ENCODE assay signal across 12 mouse cellular contexts in the genomic region with DNA sequence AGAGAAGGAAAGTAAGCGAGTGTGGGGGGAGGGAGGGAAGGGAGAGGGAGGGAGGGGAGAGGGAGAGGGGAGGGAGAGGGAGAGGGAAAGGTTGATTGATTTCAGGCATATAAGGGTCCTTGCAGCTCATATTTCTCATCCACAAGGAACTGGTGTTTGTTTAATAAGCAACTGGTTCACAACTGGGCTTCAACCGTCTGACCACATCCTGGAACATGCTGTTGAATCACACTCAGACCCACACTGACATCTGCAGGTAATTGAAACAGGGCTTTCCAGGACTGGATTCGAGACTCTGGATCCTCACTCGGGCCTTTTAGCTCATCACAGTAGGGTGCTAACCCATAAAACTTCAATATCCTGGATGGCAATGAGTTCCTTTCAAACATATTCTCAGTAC. TPM values are rescaled to one million over a fixed set of nuclear protein-coding genes. Genes with fewer than 3 reads are reported as not detected.
DNase-seq lines count a peak whose midpoint lies in the region; ATAC-seq and TF ChIP-seq lines count a peak whose summit lies in the region.
"Had no signal": no experiment of that assay in that cellular context is flagged by ENCODE, and none has a peak within 500 bp of the region (broad histone marks: within the 10 kb centered on the region; RNA-seq: fewer than 3 reads in every experiment).

No protein-coding gene starts in this region.

- TF ChIP-seq EP300 in stomach, postnatal 0 days (optimal IDR thresholded peaks at IDR 0.05) = no peak

- no peak overlapping the region for H3K4me3 ChIP-seq in heart, embryonic 13.5 days
- no peak overlapping the region for H3K4me3 ChIP-seq in midbrain, postnatal 0 days (ENCODE audit: low read depth, low read length)
- no peak overlapping the region for H3K4me3 ChIP-seq in midbrain, embryonic 11.5 days (ENCODE audit: low read depth, low read length)
- no peak overlapping the region for H3K4me3 ChIP-seq in limb, embryonic 10.5 days
- H3K4me3 ChIP-seq in stomach, postnatal 0 days (ENCODE audit: low read depth, low read length) = no peak overlapping the region

- H3K36me3 ChIP-seq in heart, embryonic 13.5 days = no peaks in the 10 kb centered on the region
- no peaks in the 10 kb centered on the region for H3K36me3 ChIP-seq in midbrain, postnatal 0 days (ENCODE audit: insufficient read depth, low read length)
- no peaks in the 10 kb centered on the region for H3K36me3 ChIP-seq in midbrain, embryonic 11.5 days (ENCODE audit: control insufficient read depth, insufficient read depth, low read length)
- H3K36me3 ChIP-seq in limb, embryonic 10.5 days = no peaks in the 10 kb centered on the region
- no peaks in the 10 kb centered on the region for H3K36me3 ChIP-seq in stomach, postnatal 0 days (ENCODE audit: control insufficient read depth, insufficient read depth, low read length)

- no peak overlapping the region for H3K9ac ChIP-seq in heart, embryonic 13.5 days
- H3K9ac ChIP-seq in midbrain, postnatal 0 days (replicated peaks; ENCODE audit: low read length, poor library complexity, severe bottlenecking) = no peak overlapping the region
- no peak overlapping the region for H3K9ac ChIP-seq in midbrain, embryonic 11.5 days (ENCODE audit: low read length)
- H3K9ac ChIP-seq in stomach, postnatal 0 days (ENCODE audit: low read length) = no peak overlapping the region

- H3K4me1 ChIP-seq in heart, embryonic 13.5 days = peaks cover 12% of the 10 kb centered on the region; the same call in 1 of the 2 replicates
- H3K4me1 ChIP-seq in midbrain, postnatal 0 days (ENCODE audit: insufficient read depth, low read length) = no peaks in the 10 kb centered on the region
- no peaks in the 10 kb centered on the region for H3K4me1 ChIP-seq in midbrain, embryonic 11.5 days (ENCODE audit: control insufficient read depth, insufficient read depth, low read length)
- H3K4me1 ChIP-seq in limb, embryonic 10.5 days = peaks cover 27% of the 10 kb centered on the region
- H3K4me1 ChIP-seq in stomach, postnatal 0 days (replicated peaks; ENCODE audit: control insufficient read depth, insufficient read depth) = no peaks in the 10 kb centered on the region

- ATAC-seq in heart, embryonic 13.5 days (ENCODE audit: extremely low read depth, insufficient number of reproducible peaks, low FRiP score, low TSS enrichment) = no peak
- no peak for ATAC-seq in midbrain, postnatal 0 days (ENCODE audit: low FRiP score)
- no peak for ATAC-seq in midbrain, embryonic 11.5 days (ENCODE audit: low FRiP score)
- no peak for ATAC-seq in stomach, postnatal 0 days (ENCODE audit: low FRiP score, low TSS enrichment)

- no peak for DNase-seq in heart, adult 18-20 months
- peak; percentile 8 for DNase-seq in midbrain, postnatal 0 days (ENCODE audit: low spot score)
- DNase-seq in midbrain, embryonic 11.5 days (ENCODE audit: low spot score, missing footprints) = no peak
- peak; percentile 54 for DNase-seq in limb, embryonic 10.5 days (ENCODE audit: low spot score)
- DNase-seq in stomach, postnatal 0 days (ENCODE audit: low spot score) = no peak
- DNase-seq in cerebellum, postnatal 25 days = no peak
- no peak for DNase-seq in gastrocnemius, postnatal 10 days
- DNase-seq: thymus, postnatal 25 days had no signal

- WGBS in heart, embryonic 13.5 days = 40% methylated on average over 4 of the region's 4 CpGs
- 46% methylated on average over 4 of the region's 4 CpGs for WGBS in midbrain, postnatal 0 days
- WGBS in midbrain, embryonic 11.5 days = 37% methylated on average over 4 of the region's 4 CpGs
- 21% methylated on average over 3 of the region's 4 CpGs for WGBS in limb, embryonic 10.5 days
- WGBS in stomach, postnatal 0 days = 40% methylated on average over 4 of the region's 4 CpGs

- no peaks in the 10 kb centered on the region for H3K27me3 ChIP-seq in heart, embryonic 13.5 days (replicated peaks)
- no peaks in the 10 kb centered on the region for H3K27me3 ChIP-seq in midbrain, postnatal 0 days (ENCODE audit: insufficient read depth, low read length)
- H3K27me3 ChIP-seq in midbrain, embryonic 11.5 days (ENCODE audit: control insufficient read depth, insufficient read depth, low read length) = no peaks in the 10 kb centered on the region
- H3K27me3 ChIP-seq in limb, embryonic 10.5 days (ENCODE audit: low read depth, poor library complexity, severe bottlenecking) = 0 out of 2 replicates have a peak, but pooled peaks cover 5% of the 10 kb centered on the region
- no peaks in the 10 kb centered on the region for H3K27me3 ChIP-seq in stomach, postnatal 0 days (ENCODE audit: control insufficient read depth, insufficient read depth, low read length)

- peak; percentile 38 for TF ChIP-seq CTCF in midbrain, postnatal 0 days (IDR thresholded peaks at IDR 0.05)
- TF ChIP-seq CTCF in stomach, postnatal 0 days (IDR thresholded peaks at IDR 0.05; ENCODE audit: low read depth) = peak; percentile 71

- H3K9me3 ChIP-seq in heart, embryonic 13.5 days = no peaks in the 10 kb centered on the region
- no peaks in the 10 kb centered on the region for H3K9me3 ChIP-seq in midbrain, postnatal 0 days (ENCODE audit: low read length)
- H3K9me3 ChIP-seq in midbrain, embryonic 11.5 days (ENCODE audit: control insufficient read depth, low read length) = no peaks in the 10 kb centered on the region
- H3K9me3 ChIP-seq in limb, embryonic 10.5 days (replicated peaks) = no peaks in the 10 kb centered on the region
- no peaks in the 10 kb centered on the region for H3K9me3 ChIP-seq in stomach, postnatal 0 days (ENCODE audit: control insufficient read depth, low read length)

- H3K4me2 ChIP-seq in heart, embryonic 13.5 days = no peak overlapping the region
- H3K4me2 ChIP-seq in midbrain, postnatal 0 days (ENCODE audit: low read depth, low read length, poor library complexity, severe bottlenecking) = no peak overlapping the region
- H3K4me2 ChIP-seq in midbrain, embryonic 11.5 days = no peak overlapping the region
- H3K4me2 ChIP-seq in stomach, postnatal 0 days (replicated peaks; ENCODE audit: low read depth) = no peak overlapping the region

- H3K27ac ChIP-seq in heart, embryonic 13.5 days (replicated peaks) = peak overlapping the region; percentile 50; the same call in 1 of the 2 replicates
- no peak overlapping the region for H3K27ac ChIP-seq in midbrain, postnatal 0 days (ENCODE audit: low read depth, low read length)
- no peak overlapping the region for H3K27ac ChIP-seq in midbrain, embryonic 11.5 days (ENCODE audit: low read depth, low read length)
- peak overlapping the region; percentile 74 for H3K27ac ChIP-seq in limb, embryonic 10.5 days
- H3K27ac ChIP-seq in stomach, postnatal 0 days (replicated peaks) = no peak overlapping the region

RNA-seq across cellular contexts. Expression of a gene that starts 6.2 kb away (rescaled TPM):
- 7.6 and 8.0 TPM in 2 replicates for polyA plus RNA-seq in heart, embryonic 13.5 days (2015; fragmentation: Nextera tagmentation; extraction: Ambion mirVana)
- total RNA-seq in heart, adult 18-20 months (2021) = not detected
- not detected in 2 replicates for total RNA-seq in midbrain, postnatal 0 days (2014; rRNA removed)
- polyA plus RNA-seq in midbrain, postnatal 0 days (2015; fragmentation: Nextera tagmentation; extraction: Ambion mirVana) = 0.25 and 0.38 TPM in 2 replicates
- 1.9 and 2.4 TPM in 2 replicates for polyA plus RNA-seq in midbrain, embryonic 11.5 days (2014; fragmentation: Nextera tagmentation; extraction: Ambion mirVana)
- polyA plus RNA-seq in limb, embryonic 10.5 days (2016; fragmentation: Nextera tagmentation; extraction: Ambion mirVana) = 7.7 and 10.2 TPM in 2 replicates
- polyA plus RNA-seq in stomach, postnatal 0 days (2015; fragmentation: Nextera tagmentation; extraction: Ambion mirVana) = 1.2 and 1.6 TPM in 2 replicates
- under 1 TPM in 1 of 2 experiments, not detected in 1; 0.34 TPM for total RNA-seq in gastrocnemius, postnatal 10 days (2021)
- total RNA-seq: gastrocnemius, adult 8-10 months had no signal
- polyA plus RNA-seq: neural tube, embryonic 14.5 days; small intestine, adult 2 months had no signal

RNA-seq across cellular contexts. Expression of a gene that starts 35.9 kb away (rescaled TPM):
- 21.1 and 23.8 TPM in 2 replicates for polyA plus RNA-seq in heart, embryonic 13.5 days (2015; fragmentation: Nextera tagmentation; extraction: Ambion mirVana)
- total RNA-seq in heart, adult 18-20 months (2021) = 1 to 10 TPM; 2.1 to 4.6 TPM
- total RNA-seq in midbrain, postnatal 0 days (2014; rRNA removed) = 1.1 and 3.8 TPM in 2 replicates
- 2.0 and 3.0 TPM in 2 replicates for polyA plus RNA-seq in midbrain, postnatal 0 days (2015; fragmentation: Nextera tagmentation; extraction: Ambion mirVana)
- 8.5 and 9.0 TPM in 2 replicates for polyA plus RNA-seq in midbrain, embryonic 11.5 days (2014; fragmentation: Nextera tagmentation; extraction: Ambion mirVana)
- 6.8 and 10.3 TPM in 2 replicates for polyA plus RNA-seq in limb, embryonic 10.5 days (2016; fragmentation: Nextera tagmentation; extraction: Ambion mirVana)
- 3.4 and 4.0 TPM in 2 replicates for polyA plus RNA-seq in stomach, postnatal 0 days (2015; fragmentation: Nextera tagmentation; extraction: Ambion mirVana)
- 1 to 10 TPM; 3.2 to 5.8 TPM for total RNA-seq in gastrocnemius, postnatal 10 days (2021)

RNA-seq across cellular contexts. Expression of a gene that starts 39.5 kb away (rescaled TPM):
- not detected in 2 replicates for polyA plus RNA-seq in heart, embryonic 13.5 days (2015; fragmentation: Nextera tagmentation; extraction: Ambion mirVana)
- total RNA-seq in heart, adult 18-20 months (2021) = not detected
- not detected in 2 replicates for total RNA-seq in midbrain, postnatal 0 days (2014; rRNA removed)
- not detected in 2 replicates for polyA plus RNA-seq in midbrain, postnatal 0 days (2015; fragmentation: Nextera tagmentation; extraction: Ambion mirVana)
- polyA plus RNA-seq in midbrain, embryonic 11.5 days (2014; fragmentation: Nextera tagmentation; extraction: Ambion mirVana) = not detected in 2 replicates
- polyA plus RNA-seq in limb, embryonic 10.5 days (2016; fragmentation: Nextera tagmentation; extraction: Ambion mirVana) = not detected in 2 replicates
- not detected in 2 replicates for polyA plus RNA-seq in stomach, postnatal 0 days (2015; fragmentation: Nextera tagmentation; extraction: Ambion mirVana)
- total RNA-seq in gastrocnemius, postnatal 10 days (2021) = not detected
- total RNA-seq: gastrocnemius, adult 8-10 months had no signal
- polyA plus RNA-seq: neural tube, embryonic 14.5 days; small intestine, adult 2 months had no signal

Comparison
In these comparisons a context has a peak if more than half of its experiments do, and no peak if none do; other contexts are left out.
1. DNase-seq: peak in midbrain, postnatal 0 days (single experiment) and limb, embryonic 10.5 days (single experiment); none in heart, adult 18-20 months (0 of 2), midbrain, embryonic 11.5 days (single experiment), stomach, postnatal 0 days (single experiment), cerebellum, postnatal 25 days (0 of 2) and gastrocnemius, postnatal 10 days (single experiment).
2. H3K27ac ChIP-seq: peak in heart, embryonic 13.5 days (single experiment) and limb, embryonic 10.5 days (single experiment); none in midbrain, postnatal 0 days (single experiment), midbrain, embryonic 11.5 days (single experiment) and stomach, postnatal 0 days (single experiment).